Mouse (Mus musculus): ENCODE measurements at regions not wholly inside any gene's neighbourhood (a gene's known extent, or its start where the extent isn't known, plus 50 kb on each side); places are given as distances from the start of the nearest gene placed in this dataset.

DNA sequence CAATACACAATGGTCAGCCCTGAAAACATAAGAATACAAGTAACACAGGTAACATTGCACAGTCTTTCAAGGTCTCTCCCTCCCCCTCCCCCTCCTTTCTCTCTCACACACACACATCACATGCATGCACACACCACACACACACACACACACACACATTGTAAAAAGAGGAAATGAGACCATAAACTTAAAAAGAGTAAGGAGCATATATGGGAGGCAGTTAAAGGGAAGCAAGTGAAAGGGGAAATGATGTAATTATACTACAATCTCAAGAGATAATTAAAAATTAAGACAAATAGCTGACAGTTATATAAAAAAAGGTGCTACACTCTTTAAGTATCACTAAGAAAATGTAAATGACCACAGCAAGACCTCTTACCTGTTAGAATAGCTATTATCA lies 96.5 kb upstream of the Qrfpr start:
- no peak for TF ChIP-seq CTCF (IDR thresholded peaks at IDR 0.05; ENCODE audit: low read depth)
- no peak for TF ChIP-seq EP300 (IDR thresholded peaks at IDR 0.05; ENCODE audit: low read depth)

Data from liver, embryonic 14.5 days (tissue).